Mouse (Mus musculus): ENCODE results near the gene Tigd3. TPM values are rescaled to one million over a fixed set of nuclear protein-coding genes. Genes with fewer than 3 reads are reported as not detected.
A peak's percentile ranks its signal among the peaks of the same experiment; 100 is the strongest.

Gene Tigd3
- polyA plus RNA-seq, 1 experiment from 2014 or later, result 10.7 TPM

- DNase-seq (ENCODE audit: low spot score), result peak; percentile 94
- Histone ChIP-seq H3K27me3 (ENCODE audit: control insufficient read depth, insufficient read depth, low read length) (no peaks in the 10 kb centered on the region), H3K9ac (ENCODE audit: low read length) (no peak overlapping the region; the same call in 1 of the 2 replicates), H3K27ac (ENCODE audit: low read depth, low read length) (no peak overlapping the region), H3K36me3 (ENCODE audit: control insufficient read depth, insufficient read depth, low read length) (no peaks in the 10 kb centered on the region), H3K4me1 (replicated peaks; ENCODE audit: control insufficient read depth, insufficient read depth, low read length) (peaks cover 40% of the 10 kb centered on the region), H3K9me3 (ENCODE audit: control insufficient read depth, low read length) (no peaks in the 10 kb centered on the region), H3K4me3 (ENCODE audit: low read depth, low read length) (no peak overlapping the region), H3K4me2 (ENCODE audit: low read depth, low read length, severe bottlenecking) (no peak overlapping the region; the same call in 1 of the 2 replicates)
- 32% methylated on average over 11 of the region's 11 CpGs for WGBS
- ATAC-seq (replicated peaks; ENCODE audit: low FRiP score), result peak; percentile 40
Measured at GRCm38 (mm10) chr19:5849843-5850527, 44.0 kb downstream of the Tigd3 start.

GRCm38 (mm10) chr19:5848826-5849672, 44.9 kb downstream of the Tigd3 start:
- ATAC-seq (replicated peaks; ENCODE audit: low FRiP score) (no peak), DNase-seq (ENCODE audit: low spot score) (peak; percentile 58)
- no peak overlapping the region for H3K4me3 ChIP-seq (ENCODE audit: low read depth, low read length)
- no peaks in the 10 kb centered on the region for H3K36me3 ChIP-seq (ENCODE audit: control insufficient read depth, insufficient read depth, low read length)
- no peak overlapping the region for H3K9ac ChIP-seq (ENCODE audit: low read length)
- no peaks in the 10 kb centered on the region for H3K9me3 ChIP-seq (ENCODE audit: control insufficient read depth, low read length)
- H3K4me2 ChIP-seq (ENCODE audit: low read depth, low read length, severe bottlenecking), result no peak overlapping the region
- 46% methylated on average over 13 of the region's 13 CpGs for WGBS
- peaks cover 47% of the 10 kb centered on the region for H3K4me1 ChIP-seq (replicated peaks; ENCODE audit: control insufficient read depth, insufficient read depth, low read length)
- no peaks in the 10 kb centered on the region for H3K27me3 ChIP-seq (ENCODE audit: control insufficient read depth, insufficient read depth, low read length)
- H3K27ac ChIP-seq (ENCODE audit: low read depth, low read length), result no peak overlapping the region

GRCm38 (mm10) chr19:5848032-5848825, 45.7 kb downstream of the Tigd3 start:
- Histone ChIP-seq H3K9ac (ENCODE audit: low read length) (peak overlapping the region; percentile 37), H3K27me3 (ENCODE audit: control insufficient read depth, insufficient read depth, low read length) (no peaks in the 10 kb centered on the region), H3K27ac (ENCODE audit: low read depth, low read length) (peak overlapping the region; percentile 97; the same call in 1 of the 2 replicates), H3K4me2 (ENCODE audit: low read depth, low read length, severe bottlenecking) (peak overlapping the region; percentile 11; the same call in 1 of the 2 replicates), H3K4me1 (replicated peaks; ENCODE audit: control insufficient read depth, insufficient read depth, low read length) (peaks cover 54% of the 10 kb centered on the region), H3K9me3 (ENCODE audit: control insufficient read depth, low read length) (no peaks in the 10 kb centered on the region), H3K4me3 (ENCODE audit: low read depth, low read length) (no peak overlapping the region), H3K36me3 (ENCODE audit: control insufficient read depth, insufficient read depth, low read length) (no peaks in the 10 kb centered on the region)
- DNase-seq (ENCODE audit: low spot score) (no peak), ATAC-seq (replicated peaks; ENCODE audit: low FRiP score) (no peak)
- 68% methylated on average over 14 of the region's 14 CpGs for WGBS

DNA sequence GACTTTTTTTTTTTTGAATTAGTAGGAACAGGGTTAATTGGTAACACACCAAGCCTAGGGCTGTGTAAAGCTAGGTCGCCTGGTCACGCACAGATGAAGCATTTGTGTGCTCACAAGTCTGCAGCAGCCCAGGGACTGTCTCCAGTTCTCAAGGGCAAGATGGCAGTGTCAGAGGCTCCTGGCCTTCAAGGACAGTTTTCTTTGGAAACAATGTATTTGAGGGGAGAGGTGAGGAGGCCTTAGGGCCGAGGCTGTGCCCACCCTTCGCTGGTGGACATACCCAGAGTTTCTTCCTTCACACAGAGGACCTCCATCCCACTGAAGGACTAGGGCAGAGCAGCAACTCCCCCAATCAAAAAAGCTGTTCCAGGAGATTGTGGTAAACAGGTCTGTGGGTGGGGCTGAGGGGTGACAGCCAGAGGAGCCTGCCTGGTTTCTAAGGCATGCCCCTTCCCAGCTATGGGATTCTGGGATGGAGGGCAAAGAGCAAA, 46.6 kb downstream of the Tigd3 start:
- H3K4me3 ChIP-seq (ENCODE audit: low read depth, low read length), result no peak overlapping the region
- peak overlapping the region; percentile 37 for H3K9ac ChIP-seq (ENCODE audit: low read length)
- no peaks in the 10 kb centered on the region for H3K9me3 ChIP-seq (ENCODE audit: control insufficient read depth, low read length)
- H3K4me2 ChIP-seq (ENCODE audit: low read depth, low read length, severe bottlenecking), result peak overlapping the region; percentile 54
- no peak for DNase-seq (ENCODE audit: low spot score)
- peaks cover 55% of the 10 kb centered on the region for H3K4me1 ChIP-seq (replicated peaks; ENCODE audit: control insufficient read depth, insufficient read depth, low read length)
- no peaks in the 10 kb centered on the region for H3K27me3 ChIP-seq (ENCODE audit: control insufficient read depth, insufficient read depth, low read length)
- ATAC-seq (replicated peaks; ENCODE audit: low FRiP score), result no peak
- WGBS, result 38% methylated on average over 4 of the region's 4 CpGs
- H3K27ac ChIP-seq (ENCODE audit: low read depth, low read length), result peak overlapping the region; percentile 97
- H3K36me3 ChIP-seq (ENCODE audit: control insufficient read depth, insufficient read depth, low read length), result no peaks in the 10 kb centered on the region

DNA sequence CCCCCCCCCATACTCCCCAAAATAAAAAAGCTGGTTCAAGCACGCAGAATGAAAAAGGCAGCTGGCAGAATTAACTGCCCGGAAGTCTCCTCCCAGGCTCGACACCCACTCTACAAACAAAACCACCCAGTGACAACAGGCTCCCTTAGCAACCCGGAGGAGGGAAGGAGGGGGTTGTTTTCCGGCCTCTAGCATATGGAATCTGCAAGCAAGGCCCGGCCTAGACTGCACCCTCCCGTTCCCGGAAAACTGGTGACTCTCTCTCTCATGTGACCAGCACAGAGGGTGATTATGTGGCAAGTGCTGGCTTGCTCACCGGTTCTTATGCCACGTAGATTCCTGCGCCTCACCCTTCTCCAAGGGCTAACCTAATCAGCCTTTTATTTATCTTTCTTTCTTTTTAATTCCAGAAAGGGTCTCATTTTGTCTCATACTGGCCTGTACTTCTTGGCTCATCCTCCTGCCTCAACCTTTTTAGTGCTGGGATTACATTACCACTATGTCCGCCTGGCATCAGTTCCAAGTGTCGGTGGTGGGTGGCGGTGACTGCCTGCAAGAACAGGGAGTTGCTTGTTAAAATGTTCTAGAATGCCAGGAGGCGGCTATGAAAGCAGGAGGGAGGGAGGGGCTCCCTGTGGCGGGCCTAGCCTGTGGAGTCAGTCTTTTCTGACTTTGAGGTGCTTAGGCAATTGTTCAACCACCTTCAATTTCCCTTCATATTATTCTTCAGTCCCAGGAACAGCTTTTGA, 47.2 kb downstream of the Tigd3 start:
- ATAC-seq (replicated peaks; ENCODE audit: low FRiP score) (peak; percentile 81), DNase-seq (ENCODE audit: low spot score) (peak; percentile 90)
- Histone ChIP-seq H3K4me3 (ENCODE audit: low read depth, low read length) (peak overlapping the region; percentile 20), H3K9me3 (ENCODE audit: control insufficient read depth, low read length) (no peaks in the 10 kb centered on the region), H3K9ac (ENCODE audit: low read length) (peak overlapping the region; percentile 37), H3K4me1 (replicated peaks; ENCODE audit: control insufficient read depth, insufficient read depth, low read length) (peaks cover 60% of the 10 kb centered on the region), H3K27ac (ENCODE audit: low read depth, low read length) (peak overlapping the region; percentile 97), H3K27me3 (ENCODE audit: control insufficient read depth, insufficient read depth, low read length) (no peaks in the 10 kb centered on the region), H3K4me2 (ENCODE audit: low read depth, low read length, severe bottlenecking) (peak overlapping the region; percentile 54), H3K36me3 (ENCODE audit: control insufficient read depth, insufficient read depth, low read length) (no peaks in the 10 kb centered on the region)
- WGBS, result 4% methylated on average over 16 of the region's 16 CpGs

DNA sequence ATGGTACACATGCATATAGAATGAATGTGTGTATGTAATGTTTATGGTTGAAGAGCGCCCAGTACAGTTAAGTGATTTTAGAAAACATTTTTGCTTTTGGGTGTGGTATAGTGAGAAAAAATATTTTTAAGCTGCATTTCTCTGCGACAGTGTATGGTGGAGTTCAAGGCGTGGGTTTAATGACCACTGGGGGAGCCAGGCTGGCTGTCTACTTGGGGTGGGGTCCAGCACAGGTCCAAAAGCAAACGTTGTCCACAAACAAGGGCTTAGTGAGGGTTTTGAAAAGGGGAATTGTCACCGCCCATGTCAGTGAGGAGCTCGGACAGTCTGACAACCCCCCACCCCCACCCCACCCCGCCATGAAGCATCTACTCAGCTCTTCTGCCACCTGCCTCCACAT, 47.8 kb downstream of the Tigd3 start:
- Histone ChIP-seq H3K27ac (ENCODE audit: low read depth, low read length) (peak overlapping the region; percentile 97), H3K27me3 (ENCODE audit: control insufficient read depth, insufficient read depth, low read length) (no peaks in the 10 kb centered on the region), H3K36me3 (ENCODE audit: control insufficient read depth, insufficient read depth, low read length) (no peaks in the 10 kb centered on the region), H3K4me3 (ENCODE audit: low read depth, low read length) (peak overlapping the region; percentile 20), H3K4me1 (replicated peaks; ENCODE audit: control insufficient read depth, insufficient read depth, low read length) (peaks cover 63% of the 10 kb centered on the region), H3K4me2 (ENCODE audit: low read depth, low read length, severe bottlenecking) (peak overlapping the region; percentile 54), H3K9me3 (ENCODE audit: control insufficient read depth, low read length) (no peaks in the 10 kb centered on the region), H3K9ac (ENCODE audit: low read length) (peak overlapping the region; percentile 37; the same call in 1 of the 2 replicates)
- DNase-seq (ENCODE audit: low spot score), result no peak
- ATAC-seq (replicated peaks; ENCODE audit: low FRiP score), result peak; percentile 42
- WGBS, result 2% methylated on average over 7 of the region's 7 CpGs

- no peaks in the 10 kb centered on the region for H3K27me3 ChIP-seq (ENCODE audit: control insufficient read depth, insufficient read depth, low read length)
- H3K9me3 ChIP-seq (ENCODE audit: control insufficient read depth, low read length), result no peaks in the 10 kb centered on the region
- no peaks in the 10 kb centered on the region for H3K36me3 ChIP-seq (ENCODE audit: control insufficient read depth, insufficient read depth, low read length)
- H3K9ac ChIP-seq (ENCODE audit: low read length), result peak overlapping the region; percentile 51
- 7% methylated on average over 45 of the region's 45 CpGs for WGBS
- H3K4me2 ChIP-seq (ENCODE audit: low read depth, low read length, severe bottlenecking), result peak overlapping the region; percentile 54
- ATAC-seq (replicated peaks; ENCODE audit: low FRiP score) (peak; percentile 36), DNase-seq (ENCODE audit: low spot score) (peak; percentile 98)
- H3K27ac ChIP-seq (ENCODE audit: low read depth, low read length), result peak overlapping the region; percentile 97
- H3K4me3 ChIP-seq (ENCODE audit: low read depth, low read length), result peak overlapping the region; percentile 20
- H3K4me1 ChIP-seq (replicated peaks; ENCODE audit: control insufficient read depth, insufficient read depth, low read length), result peaks cover 63% of the 10 kb centered on the region
Measured at GRCm38 (mm10) chr19:5845319-5846135, 48.4 kb downstream of the Tigd3 start.

All from forebrain, embryonic 11.5 days (tissue).